Mouse (Mus musculus) heart, postnatal 0 days (tissue): ENCODE data around the gene Cnnm4.

ENCODE experiments used
- CTCF ChIP-seq: IDR thresholded peaks from 2 replicates; pipeline ENCODE4 v1.5.1; 2016; ENCODE audit warnings: antibody characterized with exemption, control low read depth, low read depth
- EP300 ChIP-seq: IDR thresholded peaks from 2 replicates; pipeline ENCODE4 v1.6.1; 2016; ENCODE audit warnings: antibody characterized with exemption, low read depth

- TF ChIP-seq CTCF (no peak), EP300 (no peak)
These were observed 52.6 kb downstream of the Cnnm4 start for GRCm38 (mm10) chr1:36524058-36524457.
